Mouse (Mus musculus) pancreas, adult 10 weeks (tissue): Measurements from ENCODE around the gene Plac9a. TPM values are rescaled to one million over a fixed set of nuclear protein-coding genes. Genes with fewer than 3 reads are reported as not detected.

Experiments
- polyA plus RNA-seq: library from polyadenylated mRNA; stranded (reverse); fragments of 350-450 nt; fragmentation: Illumina TruSeq; extraction: RNeasy Lipid Tissue Mini Kit (QIAGEN cat#74804); gene quantifications from one replicate; pipeline ENCODE4 v1.2.3, GENCODE M21; 2015; ENCODE audit warnings: low read depth, low replicate concordance; ENCODE audit not compliant: insufficient read depth

Gene Plac9a
- 22.3 TPM for polyA plus RNA-seq

GRCm38 (mm10) chr14:25903000-25903399, at the start of gene Plac9a:
Plac9a (minus strand) TSS chr14:25903100.

GRCm38 (mm10) chr14:25938004-25938403, 35.1 kb upstream of the Plac9a start, which contains the start of gene Cphx1:
Cphx1 (plus strand) TSS chr14:25938304.

GRCm38 (mm10) chr14:25927562-25927881, 24.6 kb upstream of the Plac9a start, which contains the start of gene Tmem254a:
Tmem254a (minus strand) TSS chr14:25927672.

GRCm38 (mm10) chr14:25841991-25842687, 60.8 kb downstream of the Plac9a start, which contains the start of gene Anxa11:
Anxa11 (plus strand) TSS chr14:25842156.

Other genes with a start within 250 kb of the Plac9a start
- 10.2 TPM for gene Ppif, start 208.9 kb downstream of the Plac9a start, polyA plus RNA-seq
- gene Zcchc24, start 134.1 kb downstream of the Plac9a start, polyA plus RNA-seq: 9.1 TPM
- 14.4 TPM for gene Anxa11, start 60.9 kb downstream of the Plac9a start, polyA plus RNA-seq
- 4.4 TPM for gene Tmem254a, start 24.6 kb upstream of the Plac9a start, polyA plus RNA-seq
- gene Cphx1, start 35.2 kb upstream of the Plac9a start, polyA plus RNA-seq: not detected
- 0.48 TPM for gene Duxbl1, start 75.5 kb upstream of the Plac9a start, polyA plus RNA-seq
- 26.8 TPM for gene Gm9780, start 139.6 kb upstream of the Plac9a start, polyA plus RNA-seq
- gene Tmem254c, start 164.3 kb upstream of the Plac9a start, polyA plus RNA-seq: 5.8 TPM
- gene Cphx2, start 178.4 kb upstream of the Plac9a start, polyA plus RNA-seq: not detected
- 1.8 TPM for gene Cphx3, start 179.2 kb upstream of the Plac9a start, polyA plus RNA-seq
- gene Duxbl2, start 215.2 kb upstream of the Plac9a start, polyA plus RNA-seq: not detected